ENCODE assay signal across 10 mouse cellular contexts in genomic region chr17:80455648-80456047, GRCm38 (mm10). TPM values are rescaled to one million over a fixed set of nuclear protein-coding genes. Genes with fewer than 3 reads are reported as not detected.
DNase-seq lines count a peak whose midpoint lies in the region; ATAC-seq and TF ChIP-seq lines count a peak whose summit lies in the region.
"Had no signal": no experiment of that assay in that cellular context is flagged by ENCODE, and none has a peak within 500 bp of the region (broad histone marks: within the 10 kb centered on the region; RNA-seq: fewer than 3 reads in every experiment).

No protein-coding gene starts in this region.

- H3K9me3 ChIP-seq in kidney, postnatal 0 days (replicated peaks; ENCODE audit: low read length) = no peaks in the 10 kb centered on the region
- H3K9me3 ChIP-seq in hindbrain, embryonic 10.5 days = no peaks in the 10 kb centered on the region
- H3K9me3 ChIP-seq: lung, embryonic 15.5 days had no signal

- H3K36me3 ChIP-seq in kidney, postnatal 0 days (ENCODE audit: insufficient read depth, low read length) = no peaks in the 10 kb centered on the region; the same call in 1 of the 2 replicates
- peaks cover 21% of the 10 kb centered on the region for H3K36me3 ChIP-seq in hindbrain, embryonic 10.5 days

- WGBS in kidney, postnatal 0 days = 31% methylated on average over 2 of the region's 2 CpGs
- WGBS in hindbrain, embryonic 10.5 days = 51% methylated on average over 2 of the region's 2 CpGs

- no peaks in the 10 kb centered on the region for H3K27me3 ChIP-seq in kidney, postnatal 0 days (ENCODE audit: insufficient read depth, low read length)
- H3K27me3 ChIP-seq in hindbrain, embryonic 10.5 days (ENCODE audit: insufficient read depth, poor library complexity, severe bottlenecking) = no peaks in the 10 kb centered on the region
- H3K27me3 ChIP-seq: lung, embryonic 15.5 days had no signal

- no peak for ATAC-seq in kidney, postnatal 0 days (replicated peaks; ENCODE audit: low FRiP score, low read depth)
- peak; percentile 65 for ATAC-seq in granulocyte monocyte progenitor cell, adult 5-6 weeks (replicated peaks; ENCODE audit: poor library complexity, severe bottlenecking)

- peak; percentile 82 for DNase-seq in kidney, postnatal 0 days (ENCODE audit: low spot score)
- DNase-seq in kidney, adult 18-20 months = no peak
- peak; percentile 31 to 64 for DNase-seq in CD8-positive naive resting alpha-beta T cell, adult 2 months (ENCODE audit: low read depth in 2 of 2, low spot score in 2 of 2)
- peak; percentile 81 for DNase-seq in NIH3T3 (ENCODE audit: low read depth)
- peak; percentile 31 to 42 for DNase-seq in natural killer cell, adult 2 months (ENCODE audit: low spot score in 2 of 2)
- no peak for DNase-seq in urinary bladder, postnatal 25 days (ENCODE audit: low spot score)
- DNase-seq in hindbrain, embryonic 10.5 days (ENCODE audit: low spot score) = no peak

- H3K4me1 ChIP-seq in kidney, postnatal 0 days (replicated peaks; ENCODE audit: insufficient read depth, low read length) = no peaks in the 10 kb centered on the region
- H3K4me1 ChIP-seq in hindbrain, embryonic 10.5 days (replicated peaks) = peaks cover 6% of the 10 kb centered on the region
- H3K4me1 ChIP-seq: lung, embryonic 15.5 days had no signal

- H3K4me2 ChIP-seq in kidney, postnatal 0 days (ENCODE audit: low read length) = no peak overlapping the region
- H3K4me2 ChIP-seq: lung, embryonic 15.5 days had no signal

- no peak overlapping the region for H3K27ac ChIP-seq in kidney, postnatal 0 days
- no peak overlapping the region for H3K27ac ChIP-seq in hindbrain, embryonic 10.5 days
- H3K27ac ChIP-seq: lung, embryonic 15.5 days had no signal

- H3K9ac ChIP-seq in kidney, postnatal 0 days (ENCODE audit: low read depth, low read length) = no peak overlapping the region
- H3K9ac ChIP-seq: lung, embryonic 15.5 days had no signal

- H3K4me3 ChIP-seq in kidney, postnatal 0 days (replicated peaks; ENCODE audit: low read depth, low read length) = no peak overlapping the region
- no peak overlapping the region for H3K4me3 ChIP-seq in hindbrain, embryonic 10.5 days
- H3K4me3 ChIP-seq: erythroblast, embryonic 14.5 days; lung, embryonic 15.5 days had no signal

- TF ChIP-seq CTCF in kidney, postnatal 0 days (IDR thresholded peaks at IDR 0.05; ENCODE audit: low read depth) = peak; percentile 81

RNA-seq across cellular contexts. Expression of gene Sos1, which starts 24.6 kb away (rescaled TPM):
- polyA plus RNA-seq in kidney, postnatal 0 days (2015; fragmentation: Nextera tagmentation; extraction: Ambion mirVana) = 4.3 and 4.8 TPM in 2 replicates
- total RNA-seq in granulocyte monocyte progenitor cell, adult 5-6 weeks (2014; fragmentation: Nextera tagmentation) = 13.9 and 17.0 TPM in 2 replicates
- total RNA-seq in granulocyte monocyte progenitor cell, adult 5-6 weeks (2017) = 7.2 and 8.4 TPM in 2 replicates
- polyA plus RNA-seq in hindbrain, embryonic 10.5 days (2016; fragmentation: Nextera tagmentation; extraction: Ambion mirVana) = 3.3 and 4.3 TPM in 2 replicates

Comparison
In these comparisons a context has a peak if more than half of its experiments do, and no peak if none do; other contexts are left out.
1. DNase-seq: peak in kidney, postnatal 0 days (single experiment), CD8-positive naive resting alpha-beta T cell, adult 2 months (2 of 2), NIH3T3 (single experiment) and natural killer cell, adult 2 months (2 of 2); none in kidney, adult 18-20 months (single experiment), urinary bladder, postnatal 25 days (single experiment) and hindbrain, embryonic 10.5 days (single experiment).